Mouse (Mus musculus) cerebellum, adult 9-11 months (tissue): ENCODE data around the gene Pim2.
A peak's percentile ranks its signal among the peaks of the same experiment; 100 is the strongest.
"Not testable (repeated sequence)": the region's sequence is repeated elsewhere in the genome, so short reads cannot be mapped to it uniquely, and the experiment has no call there.

Experiments used
- DNase-seq: peaks from one replicate; pipeline ENCODE4 v3.0.0; 2022

Pim2 gene

GRCm38 (mm10) chrX:7909242-7909641 is 31.2 kb downstream of the Pim2 start, which contains the start of gene Gm10490:
Gene Gm10490 (plus strand): TSS chrX:7909542.
- not testable (repeated sequence) for DNase-seq

DNA sequence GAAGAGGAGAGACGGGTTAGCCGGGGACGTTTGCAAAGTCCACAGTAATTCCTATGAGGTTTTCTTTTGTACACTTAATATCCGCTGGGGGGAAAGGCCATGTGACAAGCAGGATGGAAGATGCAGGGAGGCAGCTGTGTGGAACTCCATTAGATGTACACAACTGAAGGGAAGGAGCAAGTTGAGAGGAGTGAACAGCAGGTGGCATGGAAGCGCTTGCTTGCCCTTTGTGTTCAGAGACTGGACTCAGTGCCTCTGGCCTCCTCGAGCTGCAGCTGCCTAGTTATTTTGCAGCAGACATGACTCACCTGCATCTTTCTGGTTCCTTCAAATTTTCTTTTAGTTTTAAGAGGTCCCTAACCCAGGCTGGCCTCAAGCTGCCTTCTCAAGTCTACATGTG is 32.4 kb downstream of the Pim2 start:
- no peak for DNase-seq

GRCm38 (mm10) chrX:7915669-7916068 is 37.6 kb downstream of the Pim2 start:
- not testable (repeated sequence) for DNase-seq

- not testable (repeated sequence) for DNase-seq
Observed at GRCm38 (mm10) chrX:7917960-7918359, 39.9 kb downstream of the Pim2 start.

GRCm38 (mm10) chrX:7919601-7920383 is 41.7 kb downstream of the Pim2 start, which contains the start of gene Pcsk1n:
Gene Pcsk1n (plus strand): TSS chrX:7919822.
- DNase-seq, result peak; percentile 75

DNA sequence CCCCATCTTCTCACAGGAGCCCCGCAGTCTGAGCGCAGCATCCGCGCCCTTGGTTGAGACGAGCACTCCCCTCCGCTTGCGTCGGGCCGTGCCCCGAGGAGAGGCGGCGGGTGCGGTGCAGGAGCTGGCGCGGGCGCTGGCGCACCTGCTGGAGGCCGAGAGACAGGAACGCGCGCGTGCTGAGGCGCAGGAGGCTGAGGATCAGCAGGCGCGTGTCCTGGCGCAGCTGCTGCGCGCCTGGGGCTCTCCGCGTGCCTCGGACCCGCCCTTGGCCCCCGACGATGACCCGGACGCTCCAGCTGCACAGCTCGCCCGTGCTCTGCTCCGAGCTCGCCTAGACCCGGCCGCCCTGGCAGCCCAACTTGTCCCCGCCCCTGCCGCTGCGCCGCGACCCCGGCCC is 44.0 kb downstream of the Pim2 start:
- DNase-seq, result peak; percentile 40

DNA sequence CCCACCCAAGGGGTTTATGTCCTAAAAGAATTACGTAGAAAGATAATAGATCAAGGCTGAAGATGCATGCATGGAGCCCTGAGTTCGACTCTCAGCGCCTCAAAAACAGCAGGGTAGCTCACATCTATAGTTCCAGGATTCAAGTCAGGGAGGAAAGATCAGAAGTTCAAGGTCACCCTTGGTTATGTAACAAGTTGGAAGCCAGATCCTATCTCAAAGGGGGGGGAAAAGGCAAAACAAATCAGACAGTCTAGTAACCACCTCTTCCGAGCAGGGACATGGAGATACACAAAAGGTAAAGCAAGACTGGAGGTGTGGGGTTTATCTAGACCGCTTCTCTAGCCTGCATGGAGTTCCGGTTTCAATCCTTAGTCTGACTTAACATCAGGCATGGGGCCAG is 48.2 kb downstream of the Pim2 start:
- no peak for DNase-seq

GRCm38 (mm10) chrX:7927116-7927515 is 49.1 kb downstream of the Pim2 start:
- no peak for DNase-seq

DNA sequence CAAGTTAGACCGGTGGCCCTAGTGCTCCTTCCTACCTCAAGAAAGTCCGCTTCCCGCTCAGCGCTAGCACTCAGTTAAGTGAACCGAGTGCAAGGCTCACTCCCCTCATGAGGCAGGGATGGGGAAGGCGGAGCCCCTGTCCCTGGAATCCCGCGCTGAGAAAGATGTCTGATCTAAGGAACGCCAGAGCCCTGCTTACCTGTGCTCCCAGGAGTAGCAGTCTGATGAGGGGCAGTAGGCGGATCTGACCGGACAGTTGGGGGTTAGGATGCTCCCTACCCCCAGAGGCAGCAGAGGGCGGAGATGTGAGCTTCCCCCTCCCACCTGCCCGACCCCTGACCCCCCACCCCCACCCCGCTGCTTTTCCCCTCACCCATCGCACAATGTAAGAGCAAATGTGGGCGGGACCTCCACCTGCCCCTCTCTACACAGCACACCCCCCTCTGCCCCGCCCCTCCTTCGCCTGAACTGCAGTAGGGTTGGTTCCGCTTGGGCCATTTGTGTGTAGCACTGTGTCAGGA is 50.3 kb downstream of the Pim2 start, which contains the start of gene Eras:
Gene Eras, minus strand, starts transcription at position 338 of the 521 bp plus-strand sequence.
- DNase-seq, result no peak
